Mouse (Mus musculus) mouse embryonic stem cell (cell line): ENCODE results near the gene Erc2.

Source experiments
- in situ Hi-C, 2 experiments: fragments of 300-500 bp; cut with MboI; formaldehyde crosslinking; loops; 1 replicate in 1 of 2; 3 replicates in 1 of 2; pipeline ENCODE4 v1.14.3; 2019 to 2020; ENCODE audit warnings: low sequenced_read_pairs in 2 of 2, low pct_unique_long_range_greater_than_20kb in 1 of 2, mixed read lengths in 1 of 2; ENCODE audit not compliant: unreplicated experiment in 1 of 2

Erc2 gene

DNA sequence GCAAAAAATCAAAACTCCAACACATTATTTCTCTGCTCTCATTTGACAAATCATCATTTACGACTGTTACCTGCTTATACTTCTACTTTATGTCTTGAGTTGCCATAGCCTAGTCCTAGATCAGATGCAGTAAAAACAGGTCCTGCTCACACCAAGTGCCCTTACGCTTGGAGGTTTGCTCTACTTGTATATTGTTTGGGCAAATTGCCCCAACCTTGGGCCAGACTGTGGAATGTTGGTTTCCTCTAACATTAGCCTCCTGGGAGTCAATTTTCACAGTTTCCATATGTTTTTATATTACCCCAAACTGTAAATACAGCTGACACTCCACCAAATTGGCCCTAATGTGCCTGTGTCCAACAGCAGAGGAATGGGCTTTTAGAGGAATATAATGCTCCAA lies 447.6 kb downstream of the Erc2 start:
- in situ Hi-C loops, result no loop called here

DNA sequence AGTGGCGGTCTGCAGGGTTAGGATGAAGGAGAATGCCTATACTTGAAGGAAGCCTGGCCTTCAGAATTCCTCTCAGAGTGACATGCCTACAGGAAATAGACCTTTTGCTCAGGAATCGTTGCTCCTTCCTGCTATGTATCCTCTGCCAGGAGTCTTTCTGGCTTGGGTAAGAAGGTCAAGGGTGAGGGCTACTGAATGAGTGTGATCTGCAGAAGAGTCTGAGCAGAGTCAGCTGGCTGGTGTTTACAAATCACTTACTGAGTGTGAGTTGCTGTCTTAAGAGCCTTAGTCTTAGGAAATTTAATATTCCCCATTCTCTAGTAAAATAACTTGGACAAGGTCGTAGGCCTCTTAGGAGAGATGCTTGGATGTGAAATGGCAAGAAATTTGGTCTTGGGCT lies 450.3 kb downstream of the Erc2 start:
- in situ Hi-C loops, result no loop called here

DNA sequence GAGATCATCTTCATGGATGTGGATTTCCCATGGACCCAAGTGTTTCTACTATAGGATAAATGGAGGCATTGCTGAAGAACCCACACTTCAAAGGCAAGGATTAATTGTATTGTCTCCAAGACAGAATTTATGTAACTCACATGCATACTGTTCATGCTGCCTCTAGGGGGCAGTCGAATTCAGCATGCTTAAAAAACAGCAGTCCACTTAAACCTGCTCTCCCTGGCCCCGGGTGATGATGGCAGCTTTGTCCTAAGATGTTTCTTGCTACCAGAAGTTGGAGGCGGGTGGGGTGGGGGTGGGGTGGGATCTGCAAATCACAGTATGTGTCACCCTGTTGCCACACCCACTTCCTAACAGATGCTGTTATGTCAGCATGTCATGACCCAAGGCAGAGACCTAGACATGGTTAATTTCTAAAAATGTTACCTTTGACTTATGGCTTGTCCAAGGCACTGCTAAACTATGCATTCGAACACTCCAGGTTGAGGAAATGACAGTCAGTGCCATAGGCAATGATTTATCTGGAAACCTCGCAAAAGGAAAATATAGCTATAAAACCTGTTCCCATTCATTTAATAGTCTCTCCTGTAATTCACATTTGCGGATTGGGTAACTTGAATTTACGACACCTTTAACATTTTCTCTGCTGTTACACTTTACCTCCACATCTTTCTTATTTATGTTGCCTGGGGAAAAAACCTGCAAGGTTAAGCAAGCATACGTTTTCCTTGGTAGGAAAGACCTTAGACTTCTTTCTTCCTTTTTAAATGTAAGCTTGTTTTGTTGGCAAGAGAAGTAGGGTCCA lies 467.6 kb downstream of the Erc2 start:
- in situ Hi-C loops, result loop anchor here in 1 of 2 experiments (25.0 kb wide), 1 partner anchor 422 kb away; the partner anchor contains the start of gene Wnt5a

DNA sequence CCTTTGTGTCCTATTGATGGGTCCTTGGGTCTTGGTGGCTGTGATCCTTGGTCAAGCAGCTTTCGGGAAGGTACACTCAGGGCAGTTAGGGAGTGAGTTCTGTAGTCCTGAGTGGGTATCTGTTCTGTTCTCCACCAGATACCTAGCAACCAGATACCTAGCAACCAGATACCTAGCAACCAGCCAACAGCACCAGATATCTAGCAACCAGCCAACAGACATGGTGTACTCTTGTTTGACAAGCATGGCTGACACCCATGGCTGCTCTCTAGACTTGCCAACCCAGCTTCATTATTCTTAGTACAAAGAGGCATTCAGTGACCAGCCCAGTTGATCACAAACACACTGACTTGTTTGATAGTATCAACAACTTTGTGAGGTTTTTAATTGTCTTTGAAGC lies 469.1 kb downstream of the Erc2 start:
- in situ Hi-C loops, result loop anchor here in 1 of 2 experiments (25.0 kb wide), 1 partner anchor 421 kb away; the partner anchor contains the start of gene Wnt5a

DNA sequence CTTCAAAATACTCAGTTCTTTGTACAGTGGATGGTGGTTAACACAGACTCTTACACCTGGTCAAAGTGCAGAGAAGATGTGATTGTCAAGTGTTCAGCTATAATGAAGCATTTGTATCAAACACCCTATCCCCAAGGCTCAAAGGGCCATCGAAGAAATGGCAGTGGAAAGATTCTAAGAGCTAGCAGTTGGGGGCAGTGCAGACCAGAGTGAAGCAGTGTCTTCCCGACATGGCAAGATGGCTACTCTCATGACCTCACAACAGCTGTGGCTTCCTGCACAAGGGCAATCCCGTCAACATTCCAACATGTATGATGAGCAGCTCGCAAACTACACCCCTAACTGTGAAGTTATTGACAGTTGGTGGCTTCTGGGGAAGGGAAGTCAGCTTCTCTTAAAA lies 471.0 kb downstream of the Erc2 start:
- in situ Hi-C loops, result loop anchor here in 1 of 2 experiments (25.0 kb wide), 1 partner anchor 419 kb away; the partner anchor contains the start of gene Wnt5a

DNA sequence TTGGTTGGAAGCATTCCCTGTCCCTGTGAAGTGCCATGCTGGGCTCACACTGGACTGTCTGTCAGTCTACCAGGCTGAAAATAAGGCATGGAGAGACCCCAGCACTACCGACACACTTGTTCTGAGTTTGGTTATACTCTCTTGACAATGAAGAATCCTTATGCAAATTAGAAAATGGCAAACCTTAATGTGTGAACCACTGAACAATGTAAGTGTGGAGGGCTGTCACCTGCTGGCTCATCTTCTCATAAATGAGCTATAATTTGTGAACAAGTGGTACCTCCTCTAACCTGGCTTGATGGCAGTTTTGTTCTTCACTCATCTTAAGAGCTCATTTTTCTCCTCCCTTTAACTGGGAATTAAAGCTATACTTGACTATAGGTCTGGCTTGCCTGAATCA lies 471.7 kb downstream of the Erc2 start:
- in situ Hi-C loops, result loop anchor here in 1 of 2 experiments (25.0 kb wide), 1 partner anchor 418 kb away; the partner anchor contains the start of gene Wnt5a

DNA sequence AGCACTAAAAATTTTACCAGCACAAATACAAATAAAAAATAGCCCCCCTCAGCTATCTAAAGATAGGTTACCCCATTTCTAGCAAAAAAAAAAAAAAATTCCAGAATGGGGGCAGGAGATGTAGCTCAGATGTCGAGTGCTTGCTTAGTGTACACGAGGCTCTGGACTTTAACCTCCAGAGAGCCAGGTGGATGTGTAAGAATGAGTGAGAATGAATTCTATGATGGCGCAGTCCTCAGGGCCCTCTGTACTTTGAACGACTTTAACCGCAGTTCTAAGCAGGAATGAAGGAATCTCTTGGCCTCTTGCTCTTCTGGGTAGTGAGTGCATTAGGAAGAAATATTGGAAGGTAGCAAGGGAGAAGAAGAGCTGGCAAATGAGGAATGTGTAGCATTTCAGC lies 476.9 kb downstream of the Erc2 start:
- in situ Hi-C loops, result loop anchor here in 1 of 2 experiments (25.0 kb wide), 1 partner anchor 413 kb away; the partner anchor contains the start of gene Wnt5a

DNA sequence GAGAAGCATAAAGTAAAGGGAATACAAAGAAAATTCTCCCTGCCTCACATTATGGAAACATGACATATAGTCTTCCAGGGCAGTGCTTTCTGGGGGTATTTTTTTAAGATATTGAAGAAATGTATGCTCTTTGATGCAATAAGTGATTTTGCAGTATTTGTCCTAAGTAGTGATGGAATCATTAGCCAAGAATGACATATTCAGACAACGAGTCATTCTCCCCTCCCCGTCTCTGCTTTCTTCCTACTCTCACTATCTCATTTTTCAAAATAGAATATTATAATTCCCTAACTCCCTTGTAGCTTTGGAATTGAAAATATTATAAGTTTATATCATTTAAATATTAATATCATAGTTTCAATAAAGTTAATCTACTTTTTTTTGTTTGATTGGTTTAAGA lies 490.9 kb downstream of the Erc2 start:
- in situ Hi-C loops, result no loop called here

DNA sequence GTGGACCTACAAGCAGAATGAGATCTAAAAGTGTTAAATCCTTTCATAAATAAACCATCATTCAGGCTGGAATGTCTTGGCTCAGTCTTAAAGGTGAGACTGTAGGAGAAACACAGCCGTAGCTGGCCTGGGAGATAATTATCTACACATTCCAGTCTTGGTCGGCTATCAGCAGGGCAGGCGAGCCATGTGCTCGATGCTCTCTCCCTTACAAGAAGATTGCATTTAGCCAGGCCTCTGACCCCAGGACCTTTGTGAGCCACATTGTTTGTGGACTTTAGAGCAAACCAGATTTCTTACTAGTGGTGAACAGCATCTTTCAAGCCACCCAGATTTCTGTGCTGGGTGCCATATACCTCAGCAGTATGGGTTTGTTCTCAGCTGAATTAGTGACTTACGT lies 498.6 kb downstream of the Erc2 start:
- in situ Hi-C loops, result no loop called here

DNA sequence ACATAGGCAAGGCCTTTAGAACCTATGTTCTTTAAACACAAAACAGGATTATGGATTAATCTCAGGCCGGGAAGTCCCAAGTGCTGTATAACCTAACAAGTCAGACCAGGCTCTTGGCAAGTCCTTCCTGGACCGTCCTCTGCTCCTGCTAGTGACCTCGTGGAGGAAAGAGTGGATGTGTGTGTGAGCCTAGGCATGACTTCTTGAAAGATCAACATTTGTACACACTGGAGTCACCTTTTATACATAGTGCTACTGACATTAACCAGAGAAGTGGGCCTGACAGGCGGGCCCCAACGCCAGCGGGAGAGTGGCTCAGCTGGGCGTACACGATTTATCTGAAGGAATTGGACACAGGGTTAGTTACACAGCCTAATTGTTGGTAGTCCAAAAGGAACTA lies 504.6 kb downstream of the Erc2 start:
- in situ Hi-C loops, result no loop called here

DNA sequence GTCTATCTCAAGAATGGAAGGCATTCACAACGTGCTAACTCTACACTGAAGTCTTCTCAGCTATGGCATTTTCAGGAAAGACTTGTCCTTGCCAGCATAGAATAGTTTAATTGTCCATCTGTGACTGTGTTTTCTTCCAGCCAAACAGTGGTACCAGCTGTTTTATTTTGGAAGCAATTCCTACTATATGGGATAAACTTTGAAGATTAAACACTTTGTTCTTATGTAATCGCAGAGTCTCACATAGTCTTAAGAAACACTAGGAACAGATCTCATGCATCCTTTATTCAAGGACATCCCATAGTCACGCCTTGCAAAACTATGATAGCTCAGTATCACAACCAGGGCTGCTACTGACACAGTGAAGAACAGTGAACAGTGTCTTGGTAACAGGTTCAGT lies 506.8 kb downstream of the Erc2 start:
- in situ Hi-C loops, result no loop called here

DNA sequence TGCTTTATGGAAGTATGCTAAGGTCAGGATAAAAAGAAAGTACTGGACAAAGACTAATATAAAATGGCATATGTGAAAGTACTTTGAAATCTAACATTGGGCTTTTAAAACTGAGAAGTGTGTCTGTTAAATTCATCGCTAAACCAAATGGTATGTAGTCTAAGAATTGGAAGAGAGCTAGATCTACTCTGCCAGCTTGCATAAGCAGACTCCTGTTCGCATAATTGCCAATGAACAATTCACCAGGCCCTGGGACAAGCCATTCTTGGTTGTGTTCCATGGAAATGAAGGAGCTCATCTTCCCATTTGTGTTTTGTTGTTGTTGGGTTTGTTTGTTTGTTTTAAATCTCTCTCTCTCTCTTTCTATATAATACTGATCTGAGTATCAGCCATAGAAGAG lies 521.8 kb downstream of the Erc2 start:
- in situ Hi-C loops, result no loop called here

DNA sequence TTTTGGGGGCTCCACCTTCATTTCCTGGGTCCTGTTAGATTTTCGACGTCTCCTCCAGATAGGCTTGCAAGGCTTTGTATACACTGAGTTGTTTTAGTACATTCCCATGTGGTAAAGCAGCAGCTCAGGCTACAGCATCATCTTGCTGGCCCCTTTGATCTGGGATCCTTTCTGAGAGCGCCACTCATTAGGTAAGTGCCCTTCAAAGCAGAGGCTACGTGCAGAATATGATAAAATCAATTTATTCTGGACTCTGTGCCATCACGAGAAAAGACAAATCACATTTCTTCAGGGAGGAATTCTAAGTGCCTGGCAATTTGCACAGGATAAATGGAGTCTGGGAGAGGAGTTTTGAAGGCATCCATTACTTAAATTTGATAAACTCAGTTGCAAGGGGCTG lies 525.0 kb downstream of the Erc2 start:
- in situ Hi-C loops, result no loop called here

DNA sequence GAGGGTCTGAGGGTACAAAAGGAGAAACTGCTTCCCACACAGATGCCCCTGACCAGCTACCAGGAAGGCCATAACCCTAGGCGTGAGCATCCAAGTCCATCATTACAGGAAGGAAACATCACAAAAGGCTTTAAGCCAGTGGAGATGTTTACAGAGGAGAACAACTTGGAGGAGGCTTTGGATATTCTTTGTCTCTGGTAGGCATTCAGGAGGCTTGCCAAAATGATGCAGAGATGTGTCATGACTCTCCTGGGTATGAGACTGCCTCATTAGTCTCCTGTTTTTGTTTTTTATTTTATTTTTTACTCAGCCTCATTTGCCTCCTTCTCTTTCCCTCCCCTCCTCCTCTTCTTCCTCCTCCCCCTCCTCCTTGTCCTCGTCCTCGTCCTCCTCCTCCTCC lies 528.7 kb downstream of the Erc2 start:
- in situ Hi-C loops, result no loop called here

DNA sequence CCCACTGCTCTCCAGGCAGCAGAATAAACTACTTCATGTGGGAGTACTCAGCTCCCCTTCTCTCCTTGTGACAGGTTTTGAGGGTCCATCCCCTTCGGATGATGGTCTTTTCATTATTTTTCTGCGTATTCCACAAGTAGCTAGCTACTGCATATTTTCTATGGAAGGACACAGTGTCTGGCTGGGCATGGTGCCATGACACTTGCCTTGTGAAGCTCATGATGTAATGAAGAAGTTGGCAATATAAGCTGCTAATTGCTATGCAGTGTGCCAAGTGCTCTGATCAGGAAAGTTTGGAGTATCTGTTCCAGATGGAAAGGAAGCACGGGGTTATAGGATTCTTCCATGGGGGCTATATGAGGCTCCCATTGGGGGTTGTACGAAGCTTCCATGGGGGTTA lies 533.5 kb downstream of the Erc2 start:
- in situ Hi-C loops, result no loop called here

DNA sequence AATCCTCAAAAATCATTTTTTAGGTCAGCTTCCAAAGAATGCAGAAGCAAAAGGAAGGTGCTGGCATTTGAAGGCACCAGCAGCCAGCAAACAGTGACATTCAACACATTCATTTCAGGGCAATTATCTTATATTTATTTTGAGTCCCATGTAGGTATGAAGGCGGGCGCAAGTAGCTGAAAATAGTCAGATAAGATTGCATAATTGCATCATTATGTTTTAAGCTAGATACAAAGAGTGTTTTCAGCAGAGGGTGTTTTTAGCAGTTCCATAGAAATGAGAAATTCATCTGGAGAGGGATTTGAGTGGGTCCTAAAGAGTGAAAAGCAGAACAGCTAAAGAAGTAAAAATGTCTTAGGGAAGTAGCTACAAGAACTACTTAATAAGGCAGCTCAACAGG lies 538.6 kb downstream of the Erc2 start:
- in situ Hi-C loops, result no loop called here

DNA sequence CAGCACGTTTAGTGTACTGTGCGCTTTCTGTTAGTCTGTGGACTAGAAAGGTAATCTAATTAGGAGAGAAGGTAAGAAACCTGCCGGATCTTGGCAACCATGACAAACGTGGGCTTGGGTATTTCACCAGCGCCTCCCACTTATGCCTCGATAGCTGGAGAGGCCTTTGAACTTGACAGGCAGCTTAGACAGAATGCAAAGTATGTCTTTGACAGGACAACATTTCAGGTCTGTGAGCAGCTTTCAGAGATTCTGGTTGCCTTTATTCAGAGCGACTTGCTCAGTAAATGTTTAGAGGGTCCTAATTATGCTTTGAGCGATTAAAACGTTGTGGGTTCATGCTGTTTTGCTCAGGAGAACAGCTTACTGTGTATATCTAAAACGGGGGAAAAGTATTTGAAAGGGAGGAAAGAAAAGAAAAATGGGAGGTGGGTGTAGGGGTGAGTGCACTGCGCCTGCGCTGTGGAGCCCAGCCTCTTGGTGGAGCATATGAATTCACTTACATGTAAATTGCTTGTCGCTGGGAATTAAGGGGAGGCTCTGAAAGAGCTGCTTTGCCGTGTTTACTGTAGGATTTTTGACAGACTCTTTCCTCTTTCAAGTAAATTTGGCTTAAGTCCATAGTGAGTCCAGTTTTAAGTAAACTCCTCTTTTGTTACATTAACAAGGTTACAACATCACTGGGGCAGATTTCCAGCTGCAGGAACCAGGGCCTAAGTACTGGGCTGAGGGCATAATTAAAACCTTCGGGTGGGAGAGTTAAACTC lies 542.6 kb downstream of the Erc2 start:
- in situ Hi-C loops, result no loop called here

DNA sequence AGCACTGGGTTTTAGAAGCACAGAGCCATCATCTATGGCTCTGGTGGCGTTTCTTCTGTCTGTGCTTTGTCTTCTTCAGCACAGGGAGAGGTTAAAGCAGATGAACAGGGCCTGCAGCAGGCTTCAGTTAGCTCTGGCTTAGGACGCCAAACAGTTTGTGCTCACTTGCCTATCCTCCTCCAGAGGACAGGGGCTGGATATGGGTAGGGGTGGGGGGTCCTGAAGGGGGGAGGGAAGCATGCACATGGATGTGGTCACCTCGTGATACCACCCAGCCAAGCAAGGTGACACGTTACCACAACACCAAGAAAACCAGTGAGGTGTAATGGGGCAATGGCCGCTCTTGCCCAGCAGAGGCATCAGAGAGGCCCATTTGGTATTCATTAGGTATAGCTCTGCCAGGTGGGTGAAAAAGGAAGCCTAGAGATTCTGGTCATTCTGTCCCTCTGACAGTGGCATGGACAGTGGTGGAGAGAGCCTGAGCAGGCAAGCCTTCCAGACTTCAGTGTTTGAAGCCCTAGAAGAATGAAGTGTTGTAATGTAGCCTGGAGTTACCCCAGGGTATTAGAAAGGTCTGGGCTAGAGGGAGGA lies 543.5 kb downstream of the Erc2 start:
- in situ Hi-C loops, result no loop called here

DNA sequence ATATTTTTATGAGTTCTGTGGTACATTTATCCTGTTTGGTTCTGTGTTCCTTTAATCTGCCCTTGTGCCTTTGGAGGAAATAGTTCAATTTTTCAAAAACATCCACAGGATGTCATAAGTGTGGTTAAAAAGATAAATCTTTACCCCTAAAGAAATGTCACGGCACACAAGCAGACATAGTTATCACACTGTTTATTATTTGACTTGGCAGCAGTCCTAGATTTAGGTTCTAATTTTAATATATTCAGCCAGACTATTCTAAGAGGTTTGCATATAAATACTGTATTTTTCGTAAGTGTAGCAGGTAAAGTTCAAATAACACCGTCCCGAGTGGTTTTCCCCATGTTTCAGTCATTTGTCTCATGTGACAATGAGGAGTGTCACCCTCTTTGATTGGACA lies 548.5 kb downstream of the Erc2 start:
- in situ Hi-C loops, result no loop called here
